Mouse (Mus musculus) left cerebral cortex, adult 2 months (tissue): ENCODE results near the gene P3h1. TPM values are rescaled to one million over a fixed set of nuclear protein-coding genes. Genes with fewer than 3 reads are reported as not detected.

Experiments used
- DNase-seq, 2 experiments: peaks; one replicate each; pipeline ENCODE4 v3.0.0; 2021 to 2022; ENCODE audit warnings: low spot score in 2 of 2, mixed read lengths in 1 of 2; ENCODE audit errors: extremely low spot score in 1 of 2
- H3K27ac ChIP-seq: fragments of 200-600 bp; 2 replicates; pipeline ENCODE4 v1.8.1; 2022
- H3K4me3 ChIP-seq: fragments of 200-600 bp; 2 replicates; pipeline ENCODE4 v1.8.1; 2022
- CTCF ChIP-seq: fragments of 200-600 bp; IDR thresholded peaks from 2 replicates; pipeline ENCODE4 v1.8.1; 2022; ENCODE audit warnings: antibody characterized with exemption, mild to moderate bottlenecking, moderate library complexity
- intact Hi-C: fragments of 180-260 bp; cut with DNase I; formaldehyde crosslinking; loops from one replicate; pipeline ENCODE4 v1.15.1; 2025
- total RNA-seq, 2 experiments: library from RNA; stranded (reverse); gene quantifications; 2 replicates each; pipeline ENCODE4 v1.2.3; 2021

P3h1 gene
- total RNA-seq, 2 experiments from 2014 or later = 8.0 to 8.9 TPM

GRCm38 (mm10) chr4:119195582-119196320, 37.0 kb upstream of the P3h1 start:
- no peak for TF ChIP-seq CTCF
- Histone ChIP-seq H3K27ac (peak overlapping the region; percentile 70), H3K4me3 (peak overlapping the region; percentile 85)
- intact Hi-C loops = loop anchor here (10.0 kb wide), 1 partner anchor 551 kb away; no protein-coding TSS in a partner anchor
- no peak for DNase-seq

GRCm38 (mm10) chr4:119198105-119198504, 34.6 kb upstream of the P3h1 start:
- H3K27ac ChIP-seq = no peak overlapping the region
- intact Hi-C loops = loop anchor here (10.0 kb wide), 1 partner anchor 553 kb away; no protein-coding TSS in a partner anchor
- no peak overlapping the region for H3K4me3 ChIP-seq
- TF ChIP-seq CTCF = no peak
- DNase-seq = no peak

GRCm38 (mm10) chr4:119204672-119205071, 28.0 kb upstream of the P3h1 start:
- peak; percentile 88 for TF ChIP-seq CTCF
- intact Hi-C loops = loop anchor here (1.0 kb wide), 2 partner anchors 30 to 199 kb away; partner anchors contain the start of gene Zfp691
- DNase-seq = peak; percentile 45 to 64
- H3K4me3 ChIP-seq = no peak overlapping the region
- H3K27ac ChIP-seq = no peak overlapping the region

DNA sequence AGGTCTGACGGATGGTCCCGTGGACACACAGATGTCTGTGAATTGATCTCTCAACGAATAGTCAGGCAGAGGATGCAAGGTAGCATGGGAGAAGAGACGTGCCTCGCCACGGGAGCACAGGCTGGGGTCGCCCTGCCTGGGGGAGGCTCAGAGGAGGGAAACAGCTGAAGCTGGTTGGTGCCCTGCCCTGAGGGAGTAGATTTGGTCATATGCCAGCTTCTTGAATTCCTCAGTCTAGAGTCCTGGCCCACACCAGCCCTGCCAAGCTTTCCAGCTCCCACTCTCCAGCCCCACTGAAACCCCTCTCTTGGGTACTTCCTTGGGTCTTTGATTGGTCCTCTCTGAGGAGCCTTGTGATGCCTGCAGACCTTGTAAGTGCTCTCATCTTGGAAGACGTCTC, 16.0 kb upstream of the P3h1 start:
- intact Hi-C loops = no loop called here
- no peak for DNase-seq
- Histone ChIP-seq H3K27ac (no peak overlapping the region), H3K4me3 (no peak overlapping the region)
- no peak for TF ChIP-seq CTCF

DNA sequence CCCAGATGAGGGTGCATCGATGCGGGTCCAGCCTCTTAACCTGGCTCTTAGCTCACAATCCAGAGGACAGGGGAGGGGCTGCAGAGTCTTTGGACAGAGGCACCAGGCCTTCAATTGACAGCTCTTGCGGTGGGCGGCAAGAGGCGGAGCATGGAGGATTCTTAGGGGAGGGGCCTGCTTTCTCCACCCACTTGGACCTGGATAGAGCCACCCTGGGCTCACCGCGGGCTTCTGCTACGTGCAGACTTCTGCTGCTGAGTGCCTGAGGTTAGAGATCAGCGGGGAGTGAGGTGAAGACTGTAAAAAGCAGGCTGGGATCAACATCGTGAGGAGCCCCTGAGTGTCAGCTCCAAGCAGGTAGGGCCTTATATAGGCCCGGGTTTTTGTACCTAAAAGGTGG, 14.5 kb upstream of the P3h1 start, which contains the start of gene Tmem269:
Tmem269 (minus strand) TSS at position 49 of the 400 bp plus-strand sequence.
- no peak for TF ChIP-seq CTCF

GRCm38 (mm10) chr4:119223696-119224095, 9.0 kb upstream of the P3h1 start:
- intact Hi-C loops = no loop called here
- TF ChIP-seq CTCF = peak; percentile 67
- no peak overlapping the region for H3K4me3 ChIP-seq
- DNase-seq = peak in 1 of 2 experiments; percentile 40
- no peak overlapping the region for H3K27ac ChIP-seq

More for the DNA sequence above, 14.5 kb upstream of the P3h1 start, which contains the start of gene Tmem269:
- no peak for DNase-seq
- Histone ChIP-seq H3K4me3 (no peak within 1 kb of the TSS), H3K27ac (no peak within 1 kb of the TSS)
- intact Hi-C loops = no loop called here

- intact Hi-C loops = no loop called here
- no peak overlapping the region for H3K4me3 ChIP-seq
- no peak overlapping the region for H3K27ac ChIP-seq
- no peak for DNase-seq
- TF ChIP-seq CTCF = no peak
Measured at GRCm38 (mm10) chr4:119224534-119224933, 8.2 kb upstream of the P3h1 start.

- intact Hi-C loops = no loop called here
- H3K27ac ChIP-seq = no peak overlapping the region
- DNase-seq = no peak
- no peak for TF ChIP-seq CTCF
- H3K4me3 ChIP-seq = no peak overlapping the region
Measured at GRCm38 (mm10) chr4:119225719-119226118, 7.0 kb upstream of the P3h1 start.

- no peak overlapping the region for H3K27ac ChIP-seq
- TF ChIP-seq CTCF = no peak
- H3K4me3 ChIP-seq = no peak overlapping the region
- intact Hi-C loops = no loop called here
- no peak for DNase-seq
Measured at GRCm38 (mm10) chr4:119226751-119227150, 6.0 kb upstream of the P3h1 start.

DNA sequence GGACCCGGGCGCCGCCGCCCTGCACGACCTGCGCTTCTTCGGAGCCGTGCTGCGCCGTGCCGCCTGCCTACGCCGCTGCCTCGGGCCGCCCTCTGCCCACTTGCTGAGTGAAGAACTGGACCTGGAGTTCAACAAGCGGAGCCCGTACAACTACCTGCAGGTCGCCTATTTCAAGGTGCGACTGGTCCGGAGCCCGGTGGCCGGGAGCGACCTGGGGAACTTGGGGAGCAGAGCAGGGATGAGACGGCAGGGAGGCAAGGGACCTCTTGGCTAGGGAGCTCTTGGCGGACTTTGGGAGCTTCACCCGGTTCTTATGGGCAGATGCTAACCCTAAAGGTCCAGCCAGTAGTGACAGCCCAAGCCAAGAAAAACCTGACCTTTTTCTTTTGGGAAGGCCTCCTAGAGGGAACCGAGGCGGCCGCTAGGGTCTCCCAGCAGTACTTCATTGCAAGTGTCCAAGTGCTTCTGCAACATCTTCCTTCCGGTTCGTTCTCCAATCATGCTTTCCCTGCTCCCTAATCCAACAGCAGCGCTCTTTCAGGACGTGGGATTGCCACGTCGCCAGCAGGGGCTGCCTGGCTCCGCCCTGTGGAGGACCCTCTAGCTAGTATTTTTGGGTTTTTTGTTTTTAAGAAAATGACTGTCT, 664 bp downstream of the P3h1 start:
- intact Hi-C loops = no loop called here
- DNase-seq = peak; percentile 38 to 51
- Histone ChIP-seq H3K4me3 (peak overlapping the region; percentile 76), H3K27ac (peak overlapping the region; percentile 70)
- TF ChIP-seq CTCF = peak; percentile 35

- H3K27ac ChIP-seq = no peak overlapping the region
- no peak for DNase-seq
- TF ChIP-seq CTCF = no peak
- intact Hi-C loops = no loop called here
- H3K4me3 ChIP-seq = peak overlapping the region; percentile 76
Measured at GRCm38 (mm10) chr4:119234348-119234747, 1.6 kb downstream of the P3h1 start.

DNA sequence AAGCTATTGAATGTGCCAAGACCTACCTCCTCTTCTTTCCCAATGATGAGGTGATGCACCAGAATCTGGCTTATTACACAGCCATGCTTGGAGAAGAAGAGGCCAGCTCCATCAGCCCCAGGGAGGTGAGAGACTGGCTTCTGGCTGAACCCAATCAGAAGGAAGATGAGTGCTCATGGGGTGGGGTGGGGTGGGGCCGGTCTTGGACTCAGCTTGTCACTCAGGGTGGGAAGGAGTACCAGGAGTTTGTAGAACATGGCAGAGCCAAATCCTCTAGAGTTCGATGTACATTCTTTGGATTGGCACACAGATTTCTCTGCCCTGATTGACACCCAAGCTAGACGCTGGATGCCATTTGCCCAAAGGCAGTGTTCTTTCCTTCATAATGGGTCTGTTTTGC, 5.9 kb downstream of the P3h1 start:
- intact Hi-C loops = no loop called here
- TF ChIP-seq CTCF = no peak
- DNase-seq = no peak
- Histone ChIP-seq H3K27ac (0 out of 2 replicates have a peak overlapping the region, but pooled peaks have one; percentile 3), H3K4me3 (no peak overlapping the region)
